8 mouse cellular contexts compared by ENCODE assay signal in the genomic region with DNA sequence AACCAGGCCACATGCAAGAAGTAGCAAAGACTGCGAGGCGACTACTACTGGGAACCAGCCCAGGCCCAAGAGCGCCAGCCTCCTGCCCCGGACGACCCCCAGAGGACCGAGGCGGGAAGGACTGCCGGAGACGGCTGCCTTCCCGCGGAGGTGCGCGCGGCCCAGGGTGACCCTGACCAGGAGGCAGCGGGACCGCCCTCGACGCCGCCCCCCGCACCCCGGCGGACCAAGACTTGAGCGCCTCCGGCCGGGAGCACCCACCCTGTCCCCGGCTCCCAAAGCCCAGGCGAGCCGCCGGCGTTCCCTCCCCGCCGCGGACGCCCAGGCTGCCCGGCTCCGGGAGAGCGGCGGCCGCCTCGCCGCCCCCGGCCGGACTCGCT. TPM values are rescaled to one million over a fixed set of nuclear protein-coding genes. Genes with fewer than 3 reads are reported as not detected.
A peak's percentile ranks its signal among the peaks of the same experiment; 100 is the strongest.
DNase-seq lines count a peak whose midpoint lies in the region; ATAC-seq and TF ChIP-seq lines count a peak whose summit lies in the region.

No protein-coding gene starts in this region.

- H3K4me2 ChIP-seq in embryonic facial prominence, embryonic 12.5 days (replicated peaks): peak overlapping the region; percentile 86

- peaks cover 35% of the 10 kb centered on the region for H3K36me3 ChIP-seq in G1E (replicated peaks)
- H3K36me3 ChIP-seq in embryonic facial prominence, embryonic 12.5 days: peaks cover 38% of the 10 kb centered on the region
- H3K36me3 ChIP-seq in midbrain, embryonic 10.5 days: peaks cover 45% of the 10 kb centered on the region
- no peaks in the 10 kb centered on the region; the same call in 1 of the 2 replicates for H3K36me3 ChIP-seq in thymus, adult 2 months (ENCODE audit: control insufficient read depth, insufficient read depth, low read length)

- intact Hi-C loops in heart, postnatal 14 days (cut with DNase I): loop anchor here (1.0 kb wide), 1 partner anchor 26 kb away; no protein-coding TSS in a partner anchor

- H3K27ac ChIP-seq in cerebellum, adult 2 months (ENCODE audit: insufficient read depth, low read length): no peak overlapping the region
- peak overlapping the region; percentile 82 for H3K27ac ChIP-seq in embryonic facial prominence, embryonic 12.5 days
- peak overlapping the region; percentile 96 for H3K27ac ChIP-seq in midbrain, embryonic 10.5 days (replicated peaks)
- H3K27ac ChIP-seq in thymus, adult 2 months (ENCODE audit: control insufficient read depth, insufficient read depth, low read length): no peak overlapping the region

- H3K4me1 ChIP-seq in cerebellum, adult 2 months (ENCODE audit: control insufficient read depth, insufficient read depth, low read length): peaks cover 2% of the 10 kb centered on the region
- H3K4me1 ChIP-seq in G1E (ENCODE audit: insufficient read depth, low read depth, low read length): peaks cover 17% of the 10 kb centered on the region
- peaks cover 13% of the 10 kb centered on the region for H3K4me1 ChIP-seq in embryonic facial prominence, embryonic 12.5 days
- H3K4me1 ChIP-seq in midbrain, embryonic 10.5 days: peaks cover 31% of the 10 kb centered on the region
- peaks cover 19% of the 10 kb centered on the region for H3K4me1 ChIP-seq in thymus, adult 2 months (replicated peaks; ENCODE audit: control insufficient read depth, insufficient read depth, low read length)

- H3K4me3 ChIP-seq in cerebellum, adult 2 months (replicated peaks; ENCODE audit: insufficient read depth, low read depth, low read length): peak overlapping the region; percentile 98
- peak overlapping the region; percentile 71 for H3K4me3 ChIP-seq in G1E (ENCODE audit: low read depth, low read length)
- H3K4me3 ChIP-seq in embryonic facial prominence, embryonic 12.5 days: peak overlapping the region; percentile 98
- peak overlapping the region; percentile 88 for H3K4me3 ChIP-seq in midbrain, embryonic 10.5 days
- peak overlapping the region; percentile 93 for H3K4me3 ChIP-seq in thymus, adult 2 months (ENCODE audit: control insufficient read depth, insufficient read depth, low read length)

- DNase-seq in cerebellum, adult 2 months: peak in 1 of 2 experiments; percentile 51
- no peak for DNase-seq in cerebellum, adult 9-10 months
- peak; percentile 56 for DNase-seq in G1E (ENCODE audit: low spot score)
- peak; percentile 71 to 73 for DNase-seq in heart, postnatal 14 days
- DNase-seq in kidney, postnatal 4 days: peak; percentile 72 to 84
- DNase-seq in midbrain, embryonic 10.5 days (ENCODE audit: low spot score): peak; percentile 59
- DNase-seq in thymus, adult 2 months: peak; percentile 51

- TF ChIP-seq POLR2A in cerebellum, adult 2 months (IDR thresholded peaks at IDR 0.05; ENCODE audit: borderline replicate concordance, insufficient read depth, low read length): no peak
- TF ChIP-seq POLR2A in thymus, adult 2 months (IDR thresholded peaks at IDR 0.05; ENCODE audit: control insufficient read depth, extremely low read depth, insufficient read depth, low read length, poor library complexity): no peak; the same call in 1 of the 2 replicates

- H3K27me3 ChIP-seq in cerebellum, adult 2 months (ENCODE audit: control insufficient read depth, insufficient read depth, low read length): no peaks in the 10 kb centered on the region
- peaks cover 19% of the 10 kb centered on the region; the same call in 1 of the 2 replicates for H3K27me3 ChIP-seq in G1E (ENCODE audit: insufficient read depth, low read length)
- no peaks in the 10 kb centered on the region for H3K27me3 ChIP-seq in embryonic facial prominence, embryonic 12.5 days
- H3K27me3 ChIP-seq in midbrain, embryonic 10.5 days (ENCODE audit: low read depth, poor library complexity, severe bottlenecking): no peaks in the 10 kb centered on the region
- H3K27me3 ChIP-seq in thymus, adult 2 months (ENCODE audit: control insufficient read depth, insufficient read depth, low read length): no peaks in the 10 kb centered on the region

- peak overlapping the region; percentile 96 for H3K9ac ChIP-seq in embryonic facial prominence, embryonic 12.5 days

- peaks cover 8% of the 10 kb centered on the region for H3K9me3 ChIP-seq in G1E (replicated peaks)
- H3K9me3 ChIP-seq in embryonic facial prominence, embryonic 12.5 days: peaks cover 5% of the 10 kb centered on the region; the same call in 1 of the 2 replicates
- H3K9me3 ChIP-seq in midbrain, embryonic 10.5 days (replicated peaks): peaks cover 5% of the 10 kb centered on the region; the same call in 1 of the 2 replicates

- under 1% methylated on average over 43 of the region's 44 CpGs for whole genome bisulfite sequencing in cerebellum, adult 2 months
- WGBS in embryonic facial prominence, embryonic 12.5 days: 1% methylated on average over 42 of the region's 44 CpGs
- WGBS in midbrain, embryonic 10.5 days: 0% methylated on average over 40 of the region's 44 CpGs
- 1% methylated on average over 35 of the region's 44 CpGs for WGBS in thymus, adult 2 months

- no peak for ATAC-seq in G1E (ENCODE audit: extremely low read depth, insufficient number of reproducible peaks, low FRiP score, poor library complexity, severe bottlenecking)
- peak; percentile 19; the same call in 1 of the 2 replicates for ATAC-seq in embryonic facial prominence, embryonic 12.5 days (ENCODE audit: insufficient number of reproducible peaks, insufficient read depth, low FRiP score, low TSS enrichment)

- no peak for TF ChIP-seq CTCF in cerebellum, adult 2 months (IDR thresholded peaks at IDR 0.05; ENCODE audit: borderline replicate concordance, insufficient read depth, low read depth, low read length)
- TF ChIP-seq CTCF in G1E (IDR thresholded peaks at IDR 0.05; ENCODE audit: low read depth, low read length): no peak
- no peak for TF ChIP-seq CTCF in thymus, adult 2 months (IDR thresholded peaks at IDR 0.05; ENCODE audit: borderline replicate concordance, control insufficient read depth, extremely low read depth, insufficient read depth, low read length, poor library complexity)

RNA-seq across cellular contexts. Expression of a gene that starts 1.1 kb away (rescaled TPM):
- 22.4 and 22.7 TPM in 2 replicates for polyA plus RNA-seq in cerebellum, adult 2 months (2012; rRNA removed)
- total RNA-seq in G1E (2014; fragmentation: Nextera tagmentation) (11.3 and 11.8 TPM in 2 replicates), G1E (2017) (8.7 and 9.0 TPM in 2 replicates)
- polyA plus RNA-seq in G1E (2012): 23.2 and 24.3 TPM in 2 replicates
- 24.6 and 25.1 TPM in 2 replicates for polyA plus RNA-seq in embryonic facial prominence, embryonic 12.5 days (2016; fragmentation: Nextera tagmentation; extraction: Ambion mirVana)
- total RNA-seq in heart, postnatal 14 days (2021): 10 to 100 TPM; 28.8 to 29.1 TPM
- polyA plus RNA-seq in midbrain, embryonic 10.5 days (2016; fragmentation: Nextera tagmentation; extraction: Ambion mirVana): 32.2 and 37.1 TPM in 2 replicates
- 27.7 and 33.1 TPM in 2 replicates for polyA plus RNA-seq in thymus, adult 2 months (2012; rRNA removed)

RNA-seq across cellular contexts. Expression of a gene that starts 25.9 kb away (rescaled TPM):
- 53.7 and 56.2 TPM in 2 replicates for polyA plus RNA-seq in cerebellum, adult 2 months (2012; rRNA removed)
- total RNA-seq in G1E (2014; fragmentation: Nextera tagmentation): 38.2 and 52.2 TPM in 2 replicates
- total RNA-seq in G1E (2017): 48.7 and 50.3 TPM in 2 replicates
- 47.9 and 55.8 TPM in 2 replicates for polyA plus RNA-seq in G1E (2012)
- 63.0 and 66.2 TPM in 2 replicates for polyA plus RNA-seq in embryonic facial prominence, embryonic 12.5 days (2016; fragmentation: Nextera tagmentation; extraction: Ambion mirVana)
- total RNA-seq in heart, postnatal 14 days (2021): 10 to 100 TPM; 46.5 to 53.9 TPM
- 56.7 and 59.6 TPM in 2 replicates for polyA plus RNA-seq in midbrain, embryonic 10.5 days (2016; fragmentation: Nextera tagmentation; extraction: Ambion mirVana)
- 65.9 and 67.4 TPM in 2 replicates for polyA plus RNA-seq in thymus, adult 2 months (2012; rRNA removed)

RNA-seq across cellular contexts. Expression of a gene that starts 26.1 kb away (rescaled TPM):
- polyA plus RNA-seq in cerebellum, adult 2 months (2012; rRNA removed): 10.1 and 12.2 TPM in 2 replicates
- 3.2 and 9.3 TPM in 2 replicates for total RNA-seq in G1E (2014; fragmentation: Nextera tagmentation)
- total RNA-seq in G1E (2017): 4.0 and 5.6 TPM in 2 replicates
- polyA plus RNA-seq in G1E (2012): 2.5 and 3.9 TPM in 2 replicates
- polyA plus RNA-seq in embryonic facial prominence, embryonic 12.5 days (2016; fragmentation: Nextera tagmentation; extraction: Ambion mirVana): 11.0 and 11.3 TPM in 2 replicates
- total RNA-seq in heart, postnatal 14 days (2021): 10 to 100 TPM in 1 of 2 experiments, 1 to 10 TPM in 1; 8.8 to 12.6 TPM
- polyA plus RNA-seq in midbrain, embryonic 10.5 days (2016; fragmentation: Nextera tagmentation; extraction: Ambion mirVana): 14.4 and 16.9 TPM in 2 replicates
- 1.5 and 2.9 TPM in 2 replicates for polyA plus RNA-seq in thymus, adult 2 months (2012; rRNA removed)

RNA-seq across cellular contexts. Expression of a gene that starts 41.4 kb away (rescaled TPM):
- 159 and 161 TPM in 2 replicates for polyA plus RNA-seq in cerebellum, adult 2 months (2012; rRNA removed)
- total RNA-seq in G1E (2014; fragmentation: Nextera tagmentation): 68.9 and 87.3 TPM in 2 replicates
- total RNA-seq in G1E (2017): 42.3 and 47.8 TPM in 2 replicates
- polyA plus RNA-seq in G1E (2012): 37.5 and 50.8 TPM in 2 replicates
- polyA plus RNA-seq in embryonic facial prominence, embryonic 12.5 days (2016; fragmentation: Nextera tagmentation; extraction: Ambion mirVana): 39.3 and 42.9 TPM in 2 replicates
- total RNA-seq in heart, postnatal 14 days (2021): 10 to 100 TPM; 19.2 to 20.2 TPM
- polyA plus RNA-seq in midbrain, embryonic 10.5 days (2016; fragmentation: Nextera tagmentation; extraction: Ambion mirVana): 46.9 and 48.3 TPM in 2 replicates
- polyA plus RNA-seq in thymus, adult 2 months (2012; rRNA removed): 193 and 202 TPM in 2 replicates

RNA-seq across cellular contexts. Expression of a gene that starts 53.3 kb away (rescaled TPM):
- polyA plus RNA-seq in cerebellum, adult 2 months (2012; rRNA removed): not detected in 2 replicates
- not detected in 2 replicates for total RNA-seq in G1E (2014; fragmentation: Nextera tagmentation)
- total RNA-seq in G1E (2017): 0.87 and 3.2 TPM in 2 replicates
- 1.5 and 2.5 TPM in 2 replicates for polyA plus RNA-seq in G1E (2012)
- 4.8 and 5.7 TPM in 2 replicates for polyA plus RNA-seq in embryonic facial prominence, embryonic 12.5 days (2016; fragmentation: Nextera tagmentation; extraction: Ambion mirVana)
- not detected for total RNA-seq in heart, postnatal 14 days (2021)
- polyA plus RNA-seq in midbrain, embryonic 10.5 days (2016; fragmentation: Nextera tagmentation; extraction: Ambion mirVana): 7.2 and 8.2 TPM in 2 replicates
- 12.5 and 12.8 TPM in 2 replicates for polyA plus RNA-seq in thymus, adult 2 months (2012; rRNA removed)

Comparison
In these comparisons a context has a peak if more than half of its experiments do, and no peak if none do; other contexts are left out.
1. H3K27ac ChIP-seq: peak in embryonic facial prominence, embryonic 12.5 days (single experiment) and midbrain, embryonic 10.5 days (single experiment); none in cerebellum, adult 2 months (single experiment) and thymus, adult 2 months (single experiment).
2. Peak in every context shown above with its lines, with median percentiles within 50 percentile points of each other: H3K4me3 ChIP-seq.